In genomic region chr8:122845662-122846061, GRCm38 (mm10) we compare ENCODE assay signal across 17 mouse cellular contexts. TPM values are rescaled to one million over a fixed set of nuclear protein-coding genes. Genes with fewer than 3 reads are reported as not detected.
A peak's percentile ranks its signal among the peaks of the same experiment; 100 is the strongest.
DNase-seq lines count a peak whose midpoint lies in the region; ATAC-seq lines count a peak whose summit lies in the region.
"Had no signal": no experiment of that assay in that cellular context is flagged by ENCODE, and none has a peak within 500 bp of the region (broad histone marks: within the 10 kb centered on the region; RNA-seq: fewer than 3 reads in every experiment).

No protein-coding gene starts in this region.

- no peaks in the 10 kb centered on the region for H3K27me3 ChIP-seq in embryonic facial prominence, embryonic 14.5 days (replicated peaks; ENCODE audit: control insufficient read depth, insufficient read depth, low read length)
- H3K27me3 ChIP-seq in embryonic facial prominence, embryonic 10.5 days (replicated peaks; ENCODE audit: low read depth, poor library complexity, severe bottlenecking) = peaks cover 25% of the 10 kb centered on the region
- H3K27me3 ChIP-seq in kidney, embryonic 14.5 days (ENCODE audit: control insufficient read depth, insufficient read depth, low read length) = no peaks in the 10 kb centered on the region
- peaks cover 86% of the 10 kb centered on the region for H3K27me3 ChIP-seq in liver, embryonic 12.5 days (replicated peaks)
- H3K27me3 ChIP-seq: forebrain, embryonic 13.5 days had no signal

- no peak overlapping the region for H3K27ac ChIP-seq in embryonic facial prominence, embryonic 14.5 days (replicated peaks; ENCODE audit: low read depth, low read length)
- H3K27ac ChIP-seq in embryonic facial prominence, embryonic 10.5 days (replicated peaks) = no peak overlapping the region
- H3K27ac ChIP-seq in kidney, embryonic 14.5 days (ENCODE audit: low read depth, low read length) = no peak overlapping the region
- H3K27ac ChIP-seq in liver, embryonic 12.5 days = no peak overlapping the region
- H3K27ac ChIP-seq: embryonic facial prominence, embryonic 12.5 days; forebrain, embryonic 13.5 days; macrophage had no signal

- no peak overlapping the region for H3K4me2 ChIP-seq in embryonic facial prominence, embryonic 14.5 days (ENCODE audit: low read depth, low read length)
- H3K4me2 ChIP-seq in kidney, embryonic 14.5 days (replicated peaks; ENCODE audit: low read depth, low read length) = no peak overlapping the region
- no peak overlapping the region for H3K4me2 ChIP-seq in liver, embryonic 12.5 days
- H3K4me2 ChIP-seq: embryonic facial prominence, embryonic 12.5 days; forebrain, embryonic 13.5 days had no signal

- WGBS in embryonic facial prominence, embryonic 14.5 days = 56% methylated on average over 4 of the region's 4 CpGs
- WGBS in embryonic facial prominence, embryonic 10.5 days = 85% methylated on average over 4 of the region's 4 CpGs
- 83% methylated on average over 4 of the region's 4 CpGs for WGBS in kidney, embryonic 14.5 days
- 71% methylated on average over 4 of the region's 4 CpGs for WGBS in liver, embryonic 12.5 days (ENCODE audit: insufficient replicate concordance)

- no peak for ATAC-seq in embryonic facial prominence, embryonic 14.5 days (ENCODE audit: low read depth)
- no peak for ATAC-seq in kidney, embryonic 14.5 days (ENCODE audit: low FRiP score, low TSS enrichment)
- ATAC-seq in inflammation-experienced regulatory T-cells, adult 6 months = no peak
- ATAC-seq in liver, embryonic 12.5 days = no peak
- ATAC-seq: forebrain, embryonic 13.5 days; Patski had no signal

- peaks cover 7% of the 10 kb centered on the region; the same call in 1 of the 2 replicates for H3K4me1 ChIP-seq in embryonic facial prominence, embryonic 14.5 days (ENCODE audit: control insufficient read depth, insufficient read depth, low read length)
- H3K4me1 ChIP-seq in embryonic facial prominence, embryonic 10.5 days = peaks cover 33% of the 10 kb centered on the region
- no peaks in the 10 kb centered on the region for H3K4me1 ChIP-seq in kidney, embryonic 14.5 days (ENCODE audit: control insufficient read depth, insufficient read depth, low read length)
- H3K4me1 ChIP-seq in liver, embryonic 12.5 days = peaks cover 8% of the 10 kb centered on the region

- no peaks in the 10 kb centered on the region for H3K9me3 ChIP-seq in embryonic facial prominence, embryonic 14.5 days (ENCODE audit: control insufficient read depth, low read length)
- H3K9me3 ChIP-seq in embryonic facial prominence, embryonic 10.5 days = no peaks in the 10 kb centered on the region
- no peaks in the 10 kb centered on the region for H3K9me3 ChIP-seq in kidney, embryonic 14.5 days (ENCODE audit: control insufficient read depth, low read length)
- no peaks in the 10 kb centered on the region for H3K9me3 ChIP-seq in liver, embryonic 12.5 days (replicated peaks)
- H3K9me3 ChIP-seq: embryonic facial prominence, embryonic 12.5 days; forebrain, embryonic 13.5 days had no signal

- peak; percentile 62 for DNase-seq in embryonic facial prominence, embryonic 14.5 days (ENCODE audit: low spot score)
- DNase-seq in embryonic facial prominence, embryonic 10.5 days (ENCODE audit: low spot score) = no peak
- DNase-seq in kidney, postnatal 14 days = peak; percentile 31
- peak; percentile 60 to 72 for DNase-seq in urinary bladder, postnatal 4 days (ENCODE audit: low spot score in 2 of 2)
- DNase-seq in urinary bladder, adult 18-20 months (ENCODE audit: low spot score in 2 of 2) = no peak
- DNase-seq: cerebellum, adult 9-10 months; kidney, adult 8-10 months; layer of hippocampus, postnatal 36 days; thymus, postnatal 14 days had no signal

- H3K36me3 ChIP-seq in embryonic facial prominence, embryonic 14.5 days (ENCODE audit: control insufficient read depth, insufficient read depth, low read length) = no peaks in the 10 kb centered on the region
- no peaks in the 10 kb centered on the region for H3K36me3 ChIP-seq in embryonic facial prominence, embryonic 10.5 days (replicated peaks)
- no peaks in the 10 kb centered on the region for H3K36me3 ChIP-seq in kidney, embryonic 14.5 days (ENCODE audit: control insufficient read depth, insufficient read depth, low read length)
- no peaks in the 10 kb centered on the region for H3K36me3 ChIP-seq in liver, embryonic 12.5 days
- H3K36me3 ChIP-seq: embryonic facial prominence, embryonic 12.5 days had no signal

- no peak overlapping the region for H3K4me3 ChIP-seq in embryonic facial prominence, embryonic 14.5 days (ENCODE audit: low read depth, low read length)
- H3K4me3 ChIP-seq in embryonic facial prominence, embryonic 10.5 days = no peak overlapping the region
- H3K4me3 ChIP-seq in kidney, embryonic 14.5 days (ENCODE audit: low read length) = no peak overlapping the region
- no peak overlapping the region for H3K4me3 ChIP-seq in liver, embryonic 12.5 days
- H3K4me3 ChIP-seq: embryonic facial prominence, embryonic 12.5 days; forebrain, embryonic 13.5 days had no signal

- no peak overlapping the region for H3K9ac ChIP-seq in embryonic facial prominence, embryonic 14.5 days (ENCODE audit: low read depth, low read length)
- no peak overlapping the region for H3K9ac ChIP-seq in kidney, embryonic 14.5 days (ENCODE audit: low read depth, low read length)
- H3K9ac ChIP-seq in liver, embryonic 12.5 days = no peak overlapping the region
- H3K9ac ChIP-seq: embryonic facial prominence, embryonic 12.5 days; forebrain, embryonic 13.5 days had no signal

RNA-seq across cellular contexts. Expression of gene Cdh15, which starts 2.1 kb away (rescaled TPM):
- 34.5 and 40.7 TPM in 2 replicates for polyA plus RNA-seq in embryonic facial prominence, embryonic 14.5 days (2014; fragmentation: Nextera tagmentation; extraction: Ambion mirVana)
- 1.7 and 2.0 TPM in 2 replicates for polyA plus RNA-seq in embryonic facial prominence, embryonic 10.5 days (2016; fragmentation: Nextera tagmentation; extraction: Ambion mirVana)
- polyA plus RNA-seq in kidney, embryonic 14.5 days (2014; fragmentation: Nextera tagmentation; extraction: Ambion mirVana) = 1.1 and 1.2 TPM in 2 replicates
- under 1 TPM in 2 of 3 experiments, not detected in 1; 0.67 to 0.81 TPM for polyA plus RNA-seq in inflammation-experienced regulatory T-cells, adult 6 months (2017; shearing (Covaris generic))
- polyA plus RNA-seq in liver, embryonic 12.5 days (2016; fragmentation: Nextera tagmentation; extraction: Ambion mirVana) = 0.17 and 0.66 TPM in 2 replicates
- polyA plus RNA-seq: macrophage; spleen, adult 2 months had no signal

Comparison
In these comparisons a context has a peak if more than half of its experiments do, and no peak if none do; other contexts are left out.
1. DNase-seq: peak in embryonic facial prominence, embryonic 14.5 days (single experiment), kidney, postnatal 14 days (single experiment) and urinary bladder, postnatal 4 days (2 of 2); none in embryonic facial prominence, embryonic 10.5 days (single experiment) and urinary bladder, adult 18-20 months (0 of 2).
2. RNA of gene Cdh15, which starts 2.1 kb away (polyA plus RNA-seq): 34.5 to 40.7 TPM in embryonic facial prominence, embryonic 14.5 days; 1.7 to 2.0 TPM in embryonic facial prominence, embryonic 10.5 days, 1.1 to 1.2 TPM in kidney, embryonic 14.5 days, 0.67 to 0.81 TPM in inflammation-experienced regulatory T-cells, adult 6 months and 0.17 to 0.66 TPM in liver, embryonic 12.5 days; every median in the first group is over 10 times any median in the second.